Mouse (Mus musculus): ENCODE results near the gene Naa16. TPM values are rescaled to one million over a fixed set of nuclear protein-coding genes. Genes with fewer than 3 reads are reported as not detected.

Gene Naa16
- polyA plus RNA-seq, 1 experiment: 103 TPM

DNA sequence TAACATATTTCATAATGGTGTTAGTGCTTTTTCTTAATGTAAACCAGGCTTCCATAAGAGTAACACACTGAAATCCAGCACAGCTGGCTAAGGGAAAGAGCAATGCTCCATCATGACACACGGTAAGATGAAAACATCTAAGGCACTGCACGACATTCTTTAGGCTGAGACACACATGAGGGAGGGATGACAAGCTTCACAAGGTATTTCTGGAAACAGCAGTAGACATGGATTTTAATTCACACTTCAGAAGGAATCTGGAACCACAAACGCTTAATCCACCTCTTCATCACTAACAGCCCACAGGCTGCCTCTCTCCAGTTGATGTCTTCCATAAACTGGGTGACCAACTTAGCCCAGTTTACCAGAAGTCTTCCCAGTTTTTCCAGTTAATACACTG lies 44.2 kb downstream of the Naa16 start:
- Histone ChIP-seq H3K9me3 (replicated peaks; ENCODE audit: control insufficient read depth, insufficient read depth, low read length, poor library complexity, severe bottlenecking) (no peaks in the 10 kb centered on the region), H3K4me3 (ENCODE audit: low read depth, low read length) (no peak overlapping the region), H3K27ac (ENCODE audit: insufficient read depth, low read length) (no peak overlapping the region), H3K9ac (ENCODE audit: low read depth, poor library complexity, severe bottlenecking) (no peak overlapping the region), H3K27me3 (ENCODE audit: control insufficient read depth, insufficient read depth, low read length, poor library complexity, severe bottlenecking) (no peaks in the 10 kb centered on the region), H3K36me3 (ENCODE audit: control insufficient read depth, insufficient read depth, low read length, poor library complexity, severe bottlenecking) (peaks cover 47% of the 10 kb centered on the region), H3K4me1 (ENCODE audit: control insufficient read depth, insufficient read depth, low read length) (no peaks in the 10 kb centered on the region)
- no peak for TF ChIP-seq POLR2A (IDR thresholded peaks at IDR 0.05; ENCODE audit: insufficient read depth, low read length)
- TF ChIP-seq EP300 (IDR thresholded peaks at IDR 0.05; ENCODE audit: insufficient read depth, low read depth, low read length): no peak
- TF ChIP-seq CTCF (IDR thresholded peaks at IDR 0.05; ENCODE audit: low read depth, low read length): no peak

DNA sequence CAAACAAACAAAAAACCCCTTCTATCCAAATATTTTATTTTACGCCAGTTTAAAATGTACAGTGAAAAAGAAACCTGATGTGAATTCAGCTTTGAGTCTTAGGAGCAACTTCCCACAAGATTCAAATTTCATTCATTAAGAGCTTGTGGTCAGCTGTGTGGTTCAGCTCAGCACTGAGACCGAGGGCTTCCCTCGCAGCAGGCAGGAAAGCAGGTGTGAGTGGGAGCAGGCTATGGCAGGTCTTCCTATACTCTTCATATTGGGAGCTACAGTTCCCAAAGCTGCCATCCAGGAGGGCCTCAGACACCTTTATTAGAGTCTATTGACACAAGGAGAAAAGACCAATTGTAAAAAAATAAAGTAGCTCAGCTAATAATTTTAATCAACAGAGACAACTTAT lies 55.0 kb downstream of the Naa16 start:
- Histone ChIP-seq H3K27ac (ENCODE audit: insufficient read depth, low read length) (no peak overlapping the region), H3K27me3 (ENCODE audit: control insufficient read depth, insufficient read depth, low read length, poor library complexity, severe bottlenecking) (no peaks in the 10 kb centered on the region), H3K9ac (ENCODE audit: low read depth, poor library complexity, severe bottlenecking) (no peak overlapping the region), H3K36me3 (ENCODE audit: control insufficient read depth, insufficient read depth, low read length, poor library complexity, severe bottlenecking) (peaks cover 43% of the 10 kb centered on the region), H3K4me1 (ENCODE audit: control insufficient read depth, insufficient read depth, low read length) (no peaks in the 10 kb centered on the region), H3K9me3 (replicated peaks; ENCODE audit: control insufficient read depth, insufficient read depth, low read length, poor library complexity, severe bottlenecking) (no peaks in the 10 kb centered on the region), H3K4me3 (ENCODE audit: low read depth, low read length) (no peak overlapping the region)
- TF ChIP-seq EP300 (IDR thresholded peaks at IDR 0.05; ENCODE audit: insufficient read depth, low read depth, low read length) (no peak), POLR2A (IDR thresholded peaks at IDR 0.05; ENCODE audit: insufficient read depth, low read length) (no peak), CTCF (IDR thresholded peaks at IDR 0.05; ENCODE audit: low read depth, low read length) (no peak)

- Histone ChIP-seq H3K27me3 (ENCODE audit: control insufficient read depth, insufficient read depth, low read length, poor library complexity, severe bottlenecking) (no peaks in the 10 kb centered on the region), H3K4me3 (ENCODE audit: low read depth, low read length) (no peak overlapping the region), H3K4me1 (ENCODE audit: control insufficient read depth, insufficient read depth, low read length) (no peaks in the 10 kb centered on the region), H3K9me3 (replicated peaks; ENCODE audit: control insufficient read depth, insufficient read depth, low read length, poor library complexity, severe bottlenecking) (no peaks in the 10 kb centered on the region), H3K36me3 (ENCODE audit: control insufficient read depth, insufficient read depth, low read length, poor library complexity, severe bottlenecking) (peaks cover 19% of the 10 kb centered on the region), H3K9ac (ENCODE audit: low read depth, poor library complexity, severe bottlenecking) (no peak overlapping the region), H3K27ac (ENCODE audit: insufficient read depth, low read length) (no peak overlapping the region)
- no peak for TF ChIP-seq CTCF (IDR thresholded peaks at IDR 0.05; ENCODE audit: low read depth, low read length)
- no peak for TF ChIP-seq POLR2A (IDR thresholded peaks at IDR 0.05; ENCODE audit: insufficient read depth, low read length)
- no peak for TF ChIP-seq EP300 (IDR thresholded peaks at IDR 0.05; ENCODE audit: insufficient read depth, low read depth, low read length)
Observed at GRCm38 (mm10) chr14:79331936-79332335, 58.6 kb downstream of the Naa16 start.

GRCm38 (mm10) chr14:79330944-79331561 lies 59.5 kb downstream of the Naa16 start:
- peaks cover 11% of the 10 kb centered on the region for H3K36me3 ChIP-seq (ENCODE audit: control insufficient read depth, insufficient read depth, low read length, poor library complexity, severe bottlenecking)
- TF ChIP-seq CTCF (IDR thresholded peaks at IDR 0.05; ENCODE audit: low read depth, low read length): no peak
- no peak for TF ChIP-seq EP300 (IDR thresholded peaks at IDR 0.05; ENCODE audit: insufficient read depth, low read depth, low read length)
- no peak for TF ChIP-seq POLR2A (IDR thresholded peaks at IDR 0.05; ENCODE audit: insufficient read depth, low read length)
- no peak overlapping the region for H3K4me3 ChIP-seq (ENCODE audit: low read depth, low read length)
- no peaks in the 10 kb centered on the region for H3K27me3 ChIP-seq (ENCODE audit: control insufficient read depth, insufficient read depth, low read length, poor library complexity, severe bottlenecking)
- no peak overlapping the region for H3K27ac ChIP-seq (ENCODE audit: insufficient read depth, low read length)
- H3K9ac ChIP-seq (ENCODE audit: low read depth, poor library complexity, severe bottlenecking): no peak overlapping the region
- no peaks in the 10 kb centered on the region for H3K4me1 ChIP-seq (ENCODE audit: control insufficient read depth, insufficient read depth, low read length)
- H3K9me3 ChIP-seq (replicated peaks; ENCODE audit: control insufficient read depth, insufficient read depth, low read length, poor library complexity, severe bottlenecking): no peaks in the 10 kb centered on the region

DNA sequence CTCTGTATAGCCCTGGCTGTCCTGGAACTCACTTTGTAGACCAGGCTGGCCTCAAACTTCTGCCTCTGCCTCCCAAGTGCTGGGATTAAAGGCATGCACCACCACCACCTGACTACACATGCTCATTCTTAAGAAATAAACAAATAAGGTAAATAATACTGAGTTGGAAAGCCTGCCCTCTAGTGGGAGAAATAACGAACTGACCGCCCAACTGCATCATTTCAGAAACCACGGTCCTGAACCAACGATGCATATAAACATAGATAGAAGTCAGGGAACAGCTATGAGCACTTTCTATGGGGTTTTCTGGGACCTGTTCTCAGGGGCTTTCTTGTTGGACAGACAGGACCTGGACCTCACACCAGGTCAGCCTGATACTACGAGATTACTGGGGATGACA lies 63.5 kb downstream of the Naa16 start:
- Histone ChIP-seq H3K36me3 (ENCODE audit: control insufficient read depth, insufficient read depth, low read length, poor library complexity, severe bottlenecking) (no peaks in the 10 kb centered on the region), H3K4me1 (ENCODE audit: control insufficient read depth, insufficient read depth, low read length) (no peaks in the 10 kb centered on the region), H3K4me3 (ENCODE audit: low read depth, low read length) (no peak overlapping the region), H3K27ac (ENCODE audit: insufficient read depth, low read length) (no peak overlapping the region), H3K9ac (ENCODE audit: low read depth, poor library complexity, severe bottlenecking) (no peak overlapping the region), H3K27me3 (ENCODE audit: control insufficient read depth, insufficient read depth, low read length, poor library complexity, severe bottlenecking) (no peaks in the 10 kb centered on the region), H3K9me3 (replicated peaks; ENCODE audit: control insufficient read depth, insufficient read depth, low read length, poor library complexity, severe bottlenecking) (no peaks in the 10 kb centered on the region)
- TF ChIP-seq EP300 (IDR thresholded peaks at IDR 0.05; ENCODE audit: insufficient read depth, low read depth, low read length) (no peak), CTCF (IDR thresholded peaks at IDR 0.05; ENCODE audit: low read depth, low read length) (no peak), POLR2A (IDR thresholded peaks at IDR 0.05; ENCODE audit: insufficient read depth, low read length) (no peak)

GRCm38 (mm10) chr14:79324112-79324840 lies 66.3 kb downstream of the Naa16 start:
- H3K27me3 ChIP-seq (ENCODE audit: control insufficient read depth, insufficient read depth, low read length, poor library complexity, severe bottlenecking): no peaks in the 10 kb centered on the region
- TF ChIP-seq POLR2A (IDR thresholded peaks at IDR 0.05; ENCODE audit: insufficient read depth, low read length): no peak
- TF ChIP-seq EP300 (IDR thresholded peaks at IDR 0.05; ENCODE audit: insufficient read depth, low read depth, low read length): no peak
- TF ChIP-seq CTCF (IDR thresholded peaks at IDR 0.05; ENCODE audit: low read depth, low read length): no peak
- H3K27ac ChIP-seq (ENCODE audit: insufficient read depth, low read length): no peak overlapping the region
- no peaks in the 10 kb centered on the region for H3K9me3 ChIP-seq (replicated peaks; ENCODE audit: control insufficient read depth, insufficient read depth, low read length, poor library complexity, severe bottlenecking)
- H3K9ac ChIP-seq (ENCODE audit: low read depth, poor library complexity, severe bottlenecking): no peak overlapping the region
- no peaks in the 10 kb centered on the region for H3K36me3 ChIP-seq (ENCODE audit: control insufficient read depth, insufficient read depth, low read length, poor library complexity, severe bottlenecking)
- no peak overlapping the region for H3K4me3 ChIP-seq (ENCODE audit: low read depth, low read length)
- H3K4me1 ChIP-seq (ENCODE audit: control insufficient read depth, insufficient read depth, low read length): no peaks in the 10 kb centered on the region

Measured in ES-Bruce4 (cell line).